Mouse (Mus musculus) forebrain, embryonic 11.5 days (tissue): ENCODE measurements at regions not wholly inside any gene's neighbourhood (a gene's known extent, or its start where the extent isn't known, plus 50 kb on each side); places are given as distances from the start of the nearest gene placed in this dataset.

Experiments used
- ATAC-seq: fragments of 200-750 bp; cut with Nextera tagmentation; replicated peaks from 2 replicates; pipeline ENCODE4 v1.8.0; 2017; ENCODE audit warnings: moderate TSS enrichment; ENCODE audit not compliant: low FRiP score
- DNase-seq: peaks from one replicate; pipeline ENCODE4 v3.0.0-alpha.2; 2017; ENCODE audit warnings: low spot score
- H3K27ac ChIP-seq: fragments of 300-500 bp; sonication (generic); 2 replicates; pipeline ENCODE4 v1.5.1; 2014; ENCODE audit warnings: low read depth, low read length
- H3K27me3 ChIP-seq: fragments of 300-500 bp; sonication (generic); 2 replicates; pipeline ENCODE4 v1.6.1; 2014; ENCODE audit warnings: mild to moderate bottlenecking, low read length, mixed read lengths; ENCODE audit not compliant: control insufficient read depth, insufficient read depth
- H3K36me3 ChIP-seq: fragments of 300-500 bp; sonication (generic); 2 replicates; pipeline ENCODE4 v1.6.1; 2014; ENCODE audit warnings: mild to moderate bottlenecking, low read length, moderate library complexity, mixed read lengths; ENCODE audit not compliant: control insufficient read depth, insufficient read depth
- H3K4me1 ChIP-seq: fragments of 300-500 bp; sonication (generic); replicated peaks from 2 replicates; pipeline ENCODE4 v1.6.1; 2014; ENCODE audit warnings: low read length, mixed read lengths; ENCODE audit not compliant: control insufficient read depth, insufficient read depth
- H3K4me2 ChIP-seq: fragments of 300-500 bp; sonication (generic); 2 replicates; pipeline ENCODE4 v1.6.1; 2014; ENCODE audit warnings: low read depth, mild to moderate bottlenecking, low read length, moderate library complexity, mixed read lengths; ENCODE audit not compliant: severe bottlenecking
- H3K4me3 ChIP-seq: fragments of 300-500 bp; sonication (generic); 2 replicates; pipeline ENCODE4 v1.5.1; 2014; ENCODE audit warnings: low read depth, low read length
- H3K9ac ChIP-seq: fragments of 300-500 bp; sonication (generic); 2 replicates; pipeline ENCODE4 v1.6.1; 2014; ENCODE audit warnings: low read length
- H3K9me3 ChIP-seq: fragments of 300-500 bp; sonication (generic); 2 replicates; pipeline ENCODE4 v1.6.1; 2016; ENCODE audit warnings: low read length, mixed read lengths; ENCODE audit not compliant: control insufficient read depth
- WGBS: fragments of 180-500 bp; shearing (Covaris S2); extraction: QIAGEN DNeasy Blood & Tissue Kit; methylation state at CpG from one replicate; pipeline ENCODE4 v1.1.7; 2014; 5-methylcytosine and 5-hydroxymethylcytosine counted together

DNA sequence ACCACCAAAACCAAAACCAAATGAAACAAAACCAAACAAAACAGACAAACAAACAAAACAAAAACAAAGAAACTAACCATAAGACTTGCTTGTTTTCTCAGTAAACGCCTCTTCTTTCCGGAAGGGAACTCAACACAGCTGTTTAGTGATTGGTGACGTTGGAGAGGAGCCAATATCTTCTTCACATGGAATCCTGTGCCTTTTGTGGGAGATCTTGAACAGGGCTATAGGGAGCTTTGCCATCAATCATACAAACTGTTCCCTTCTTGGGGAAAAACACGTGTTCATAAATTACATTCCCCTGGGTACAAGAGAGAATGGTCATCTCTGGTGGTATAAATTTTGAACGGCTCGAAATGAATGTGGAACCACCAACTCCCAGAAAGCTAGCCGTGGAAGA is 1426.7 kb downstream of the Slc22a22 start:
- H3K4me3 ChIP-seq = no peak overlapping the region
- 84% methylated on average over 7 of the region's 7 CpGs for WGBS
- no peaks in the 10 kb centered on the region for H3K36me3 ChIP-seq
- no peak overlapping the region for H3K9ac ChIP-seq
- no peak overlapping the region for H3K27ac ChIP-seq
- H3K27me3 ChIP-seq = no peaks in the 10 kb centered on the region
- no peak overlapping the region for H3K4me2 ChIP-seq
- ATAC-seq (no peak), DNase-seq (no peak)
- H3K9me3 ChIP-seq = no peaks in the 10 kb centered on the region
- no peaks in the 10 kb centered on the region for H3K4me1 ChIP-seq

DNA sequence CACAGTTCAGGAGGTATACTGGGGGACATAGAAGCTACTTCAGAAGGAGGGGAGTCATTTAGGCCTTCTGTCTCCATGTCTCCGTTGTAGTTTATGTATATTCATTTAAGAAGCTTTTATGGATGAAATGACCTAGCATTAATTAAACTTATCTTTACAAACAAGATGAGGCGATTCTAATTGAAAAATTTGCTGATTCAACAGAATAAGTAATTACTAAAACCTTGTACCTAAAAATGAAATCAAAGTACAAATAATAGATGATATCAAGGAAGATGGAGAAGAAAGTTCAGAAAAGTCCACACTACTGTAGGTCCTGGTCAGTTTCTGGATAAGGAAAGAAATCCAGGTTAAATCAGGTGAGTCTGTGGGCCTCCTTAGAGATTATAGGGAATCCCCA is 1429.6 kb downstream of the Slc22a22 start:
- Histone ChIP-seq H3K9ac (no peak overlapping the region), H3K27ac (no peak overlapping the region), H3K4me1 (no peaks in the 10 kb centered on the region), H3K4me2 (no peak overlapping the region), H3K9me3 (no peaks in the 10 kb centered on the region), H3K4me3 (no peak overlapping the region), H3K36me3 (no peaks in the 10 kb centered on the region), H3K27me3 (no peaks in the 10 kb centered on the region)
- no peak for ATAC-seq
- WGBS = 86% methylated on average over 2 of the region's 2 CpGs
- DNase-seq = no peak

GRCm38 (mm10) chr15:56046679-56047532 is 1430.5 kb downstream of the Slc22a22 start:
- Histone ChIP-seq H3K9ac (no peak overlapping the region), H3K4me2 (peak overlapping the region; percentile 36; the same call in 1 of the 2 replicates), H3K9me3 (no peaks in the 10 kb centered on the region), H3K27me3 (no peaks in the 10 kb centered on the region), H3K27ac (no peak overlapping the region), H3K4me3 (0 out of 2 replicates have a peak overlapping the region, but pooled peaks have one; percentile 13), H3K36me3 (no peaks in the 10 kb centered on the region), H3K4me1 (no peaks in the 10 kb centered on the region)
- ATAC-seq = peak; percentile 84
- DNase-seq = peak; percentile 81
- 38% methylated on average over 16 of the region's 16 CpGs for WGBS

- Histone ChIP-seq H3K9me3 (no peaks in the 10 kb centered on the region), H3K36me3 (no peaks in the 10 kb centered on the region), H3K4me3 (no peak overlapping the region), H3K27me3 (no peaks in the 10 kb centered on the region), H3K4me1 (no peaks in the 10 kb centered on the region), H3K27ac (no peak overlapping the region), H3K4me2 (no peak overlapping the region), H3K9ac (no peak overlapping the region)
- no peak for ATAC-seq
- no peak for DNase-seq
- WGBS = 87% methylated on average over 10 of the region's 10 CpGs
Measured at GRCm38 (mm10) chr15:56045510-56046245, 1431.7 kb downstream of the Slc22a22 start.

GRCm38 (mm10) chr15:56043282-56043681 is 1434.1 kb downstream of the Slc22a22 start:
- WGBS = 87% methylated on average over 4 of the region's 4 CpGs
- ATAC-seq (no peak), DNase-seq (no peak)
- Histone ChIP-seq H3K4me2 (no peak overlapping the region), H3K9me3 (no peaks in the 10 kb centered on the region), H3K27me3 (no peaks in the 10 kb centered on the region), H3K27ac (no peak overlapping the region), H3K9ac (no peak overlapping the region), H3K36me3 (no peaks in the 10 kb centered on the region), H3K4me3 (no peak overlapping the region), H3K4me1 (no peaks in the 10 kb centered on the region)

DNA sequence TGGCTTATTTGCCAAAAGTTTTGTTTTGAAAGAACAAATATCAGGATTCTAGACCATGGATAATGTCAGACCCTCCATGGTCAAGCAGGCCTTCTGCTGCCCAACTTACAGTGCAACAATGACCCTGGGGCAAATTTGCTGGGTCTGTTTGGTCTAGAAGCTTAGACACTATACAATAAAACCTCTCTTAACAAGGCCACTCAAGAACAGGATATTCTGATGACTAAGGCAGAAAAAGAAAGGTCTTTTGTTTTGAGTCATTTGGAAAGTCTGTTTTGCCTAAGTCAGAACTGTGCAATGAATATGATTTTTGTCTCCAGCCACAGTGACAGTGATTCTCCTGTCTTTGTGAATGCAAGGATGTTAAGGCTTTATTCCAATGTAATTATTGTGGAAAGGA is 1435.0 kb downstream of the Slc22a22 start:
- no peak for DNase-seq
- Histone ChIP-seq H3K9ac (no peak overlapping the region), H3K9me3 (no peaks in the 10 kb centered on the region), H3K4me3 (no peak overlapping the region), H3K4me2 (no peak overlapping the region), H3K36me3 (no peaks in the 10 kb centered on the region), H3K4me1 (no peaks in the 10 kb centered on the region), H3K27me3 (no peaks in the 10 kb centered on the region), H3K27ac (no peak overlapping the region)
- ATAC-seq = no peak

- Histone ChIP-seq H3K4me2 (no peak overlapping the region), H3K4me3 (no peak overlapping the region), H3K27ac (no peak overlapping the region), H3K9ac (no peak overlapping the region), H3K9me3 (no peaks in the 10 kb centered on the region), H3K27me3 (no peaks in the 10 kb centered on the region), H3K4me1 (no peaks in the 10 kb centered on the region), H3K36me3 (no peaks in the 10 kb centered on the region)
- no peak for DNase-seq
- WGBS = 89% methylated on average over 2 of the region's 2 CpGs
- ATAC-seq = no peak
Measured at GRCm38 (mm10) chr15:56030007-56030406, 1447.4 kb downstream of the Slc22a22 start.

GRCm38 (mm10) chr15:56027197-56027818 is 1450.1 kb downstream of the Slc22a22 start:
- Histone ChIP-seq H3K36me3 (no peaks in the 10 kb centered on the region), H3K9ac (no peak overlapping the region), H3K4me1 (no peaks in the 10 kb centered on the region), H3K9me3 (no peaks in the 10 kb centered on the region), H3K4me3 (no peak overlapping the region), H3K27ac (no peak overlapping the region), H3K4me2 (no peak overlapping the region), H3K27me3 (no peaks in the 10 kb centered on the region)
- DNase-seq (no peak), ATAC-seq (no peak)
- WGBS = 22% methylated on average over 5 of the region's 5 CpGs
